21 mouse cellular contexts compared by ENCODE assay signal in the genomic region with DNA sequence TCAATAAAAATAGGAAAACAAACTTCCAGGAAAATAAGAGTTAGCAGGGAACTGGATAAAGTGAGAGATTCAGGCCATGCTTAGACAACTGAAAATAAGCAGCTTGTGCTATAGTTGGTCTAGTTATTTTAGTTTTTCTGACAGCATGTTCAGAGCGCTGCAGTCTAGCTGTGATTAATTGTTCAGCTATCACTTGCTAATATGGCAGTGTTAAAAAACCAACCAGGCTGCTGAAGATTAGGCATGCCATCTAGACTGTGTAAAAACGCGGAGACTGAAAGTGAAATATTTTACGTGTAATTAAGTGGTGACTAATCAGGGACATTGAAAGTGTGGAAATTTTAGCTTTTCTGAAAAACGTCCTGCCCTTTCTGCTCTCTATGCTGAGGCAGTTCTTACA.
A peak's percentile ranks its signal among the peaks of the same experiment; 100 is the strongest.
DNase-seq lines count a peak whose midpoint lies in the region; ATAC-seq and TF ChIP-seq lines count a peak whose summit lies in the region.
"Had no signal": no experiment of that assay in that cellular context is flagged by ENCODE, and none has a peak within 500 bp of the region (broad histone marks: within the 10 kb centered on the region; RNA-seq: fewer than 3 reads in every experiment).

No protein-coding gene starts in this region.

- 0 out of 2 replicates have a peak, but pooled peaks have one; percentile 35 for ATAC-seq in forebrain, embryonic 15.5 days (replicated peaks)
- ATAC-seq in forebrain, embryonic 16.5 days = no peak
- ATAC-seq in kidney, embryonic 16.5 days (ENCODE audit: low FRiP score, low TSS enrichment) = no peak
- ATAC-seq: inflammation-experienced regulatory T-cells, adult 6 months; intestine, postnatal 0 days had no signal

- WGBS in forebrain, embryonic 15.5 days = 65% methylated on average over 5 of the region's 5 CpGs
- WGBS in forebrain, embryonic 16.5 days = 61% methylated on average over 5 of the region's 5 CpGs
- 70% methylated on average over 5 of the region's 5 CpGs for WGBS in kidney, embryonic 16.5 days

- peak in 1 of 2 experiments; percentile 20 for DNase-seq in layer of hippocampus, adult 2 months (ENCODE audit: low spot score in 2 of 2)
- no peak for DNase-seq in layer of hippocampus, adult 8-10 months (ENCODE audit: low spot score in 2 of 2)
- peak; percentile 4 for DNase-seq in Muller cell, postnatal 12 days (ENCODE audit: inconsistent ontology term)
- peak; percentile 24 for DNase-seq in brain, embryonic 14.5 days (ENCODE audit: low read depth)
- DNase-seq: adrenal gland, adult 2 months; adrenal gland, postnatal 25 days; cerebellum, adult 11 months; cerebellum, adult 8-10 months; cerebellum, postnatal 36 days; gastrocnemius, adult 2 months; gastrocnemius, postnatal 25 days had no signal

- H3K27ac ChIP-seq in forebrain, embryonic 15.5 days (replicated peaks) = no peak overlapping the region
- H3K27ac ChIP-seq in forebrain, embryonic 16.5 days (ENCODE audit: low read length) = no peak overlapping the region
- peak overlapping the region; percentile 58 for H3K27ac ChIP-seq in layer of hippocampus, adult 2 months
- H3K27ac ChIP-seq in kidney, embryonic 16.5 days (ENCODE audit: low read length) = no peak overlapping the region
- H3K27ac ChIP-seq: embryonic facial prominence, embryonic 13.5 days; gastrocnemius, adult 2 months; hindbrain, embryonic 10.5 days; hindbrain, embryonic 15.5 days had no signal

- H3K36me3 ChIP-seq in forebrain, embryonic 15.5 days = no peaks in the 10 kb centered on the region
- H3K36me3 ChIP-seq in forebrain, embryonic 16.5 days (ENCODE audit: control insufficient read depth, insufficient read depth) = no peaks in the 10 kb centered on the region
- no peaks in the 10 kb centered on the region for H3K36me3 ChIP-seq in kidney, embryonic 16.5 days (ENCODE audit: insufficient read depth, low read length)
- H3K36me3 ChIP-seq: embryonic facial prominence, embryonic 13.5 days; heart, embryonic 12.5 days; hindbrain, embryonic 10.5 days; hindbrain, embryonic 15.5 days had no signal

- no peaks in the 10 kb centered on the region for H3K4me1 ChIP-seq in forebrain, embryonic 15.5 days
- H3K4me1 ChIP-seq in forebrain, embryonic 16.5 days (replicated peaks; ENCODE audit: control insufficient read depth, insufficient read depth, low read length) = no peaks in the 10 kb centered on the region
- no peaks in the 10 kb centered on the region for H3K4me1 ChIP-seq in kidney, embryonic 16.5 days (ENCODE audit: insufficient read depth, low read length)
- H3K4me1 ChIP-seq: embryonic facial prominence, embryonic 13.5 days; heart, embryonic 12.5 days; hindbrain, embryonic 10.5 days; hindbrain, embryonic 15.5 days had no signal

- H3K9me3 ChIP-seq in forebrain, embryonic 15.5 days = no peaks in the 10 kb centered on the region
- H3K9me3 ChIP-seq in forebrain, embryonic 16.5 days (ENCODE audit: control insufficient read depth, low read length) = no peaks in the 10 kb centered on the region
- H3K9me3 ChIP-seq in kidney, embryonic 16.5 days (ENCODE audit: low read length) = no peaks in the 10 kb centered on the region
- H3K9me3 ChIP-seq: embryonic facial prominence, embryonic 13.5 days; heart, embryonic 12.5 days; hindbrain, embryonic 10.5 days; hindbrain, embryonic 15.5 days had no signal

- TF ChIP-seq POLR2A in brain, embryonic 14.5 days (IDR thresholded peaks at IDR 0.05; ENCODE audit: borderline replicate concordance, extremely low read depth, insufficient read depth, insufficient read length, poor library complexity, severe bottlenecking) = no peak

- H3K4me2 ChIP-seq in forebrain, embryonic 15.5 days (replicated peaks) = no peak overlapping the region
- no peak overlapping the region for H3K4me2 ChIP-seq in forebrain, embryonic 16.5 days (ENCODE audit: low read length)
- no peak overlapping the region for H3K4me2 ChIP-seq in kidney, embryonic 16.5 days (replicated peaks; ENCODE audit: low read depth, low read length)
- H3K4me2 ChIP-seq: embryonic facial prominence, embryonic 13.5 days; heart, embryonic 12.5 days; hindbrain, embryonic 15.5 days had no signal

- H3K27me3 ChIP-seq in forebrain, embryonic 15.5 days = no peaks in the 10 kb centered on the region
- no peaks in the 10 kb centered on the region for H3K27me3 ChIP-seq in forebrain, embryonic 16.5 days (replicated peaks; ENCODE audit: control insufficient read depth, insufficient read depth, low read length)
- H3K27me3 ChIP-seq in kidney, embryonic 16.5 days (ENCODE audit: insufficient read depth, low read length) = no peaks in the 10 kb centered on the region
- H3K27me3 ChIP-seq: CH12.LX; embryonic facial prominence, embryonic 13.5 days; heart, embryonic 12.5 days; hindbrain, embryonic 15.5 days had no signal

- no peak for TF ChIP-seq CTCF in layer of hippocampus, adult 2 months (conservative IDR thresholded peaks at IDR 0.05)
- TF ChIP-seq CTCF in brain, embryonic 14.5 days (IDR thresholded peaks at IDR 0.05; ENCODE audit: borderline replicate concordance, extremely low read depth, insufficient read depth, insufficient read length) = no peak

- H3K4me3 ChIP-seq in forebrain, embryonic 15.5 days = no peak overlapping the region
- H3K4me3 ChIP-seq in forebrain, embryonic 16.5 days (replicated peaks; ENCODE audit: low read length) = no peak overlapping the region
- no peak overlapping the region for H3K4me3 ChIP-seq in layer of hippocampus, adult 2 months
- H3K4me3 ChIP-seq in kidney, embryonic 16.5 days (ENCODE audit: low read length) = no peak overlapping the region
- H3K4me3 ChIP-seq: embryonic facial prominence, embryonic 13.5 days; gastrocnemius, adult 2 months; heart, embryonic 12.5 days; hindbrain, embryonic 10.5 days; hindbrain, embryonic 15.5 days had no signal

- no peak overlapping the region for H3K9ac ChIP-seq in forebrain, embryonic 15.5 days (replicated peaks)
- H3K9ac ChIP-seq in forebrain, embryonic 16.5 days (replicated peaks; ENCODE audit: low read depth, low read length) = no peak overlapping the region
- H3K9ac ChIP-seq in kidney, embryonic 16.5 days (replicated peaks; ENCODE audit: low read length) = no peak overlapping the region
- H3K9ac ChIP-seq: embryonic facial prominence, embryonic 13.5 days; heart, embryonic 12.5 days; hindbrain, embryonic 15.5 days had no signal

Comparison
In these comparisons a context has a peak if more than half of its experiments do, and no peak if none do; other contexts are left out.
1. DNase-seq: peak in Muller cell, postnatal 12 days (single experiment) and brain, embryonic 14.5 days (single experiment); none in layer of hippocampus, adult 8-10 months (0 of 2).